Mouse (Mus musculus) layer of hippocampus, postnatal 10 days (tissue): ENCODE measurements around the gene Atg3. TPM values are rescaled to one million over a fixed set of nuclear protein-coding genes. Genes with fewer than 3 reads are reported as not detected.

Experiments
- DNase-seq, 2 experiments: peaks; one replicate each; pipeline ENCODE4 v3.0.0; 2021; ENCODE audit warnings: low spot score in 2 of 2
- total RNA-seq, 2 experiments: library from RNA; stranded (reverse); gene quantifications; 2 replicates each; pipeline ENCODE4 v1.2.3; 2021

The Atg3 gene
- total RNA-seq, 2 experiments from 2014 or later, result 44.3 to 45.9 TPM

GRCm38 (mm10) chr16:45204438-45204837 is 45.9 kb downstream of the Atg3 start:
- DNase-seq, result no peak

- DNase-seq, result no peak
These were observed 46.5 kb downstream of the Atg3 start for GRCm38 (mm10) chr16:45204859-45205670.

- DNase-seq, result no peak
These were observed 63.4 kb downstream of the Atg3 start for GRCm38 (mm10) chr16:45222016-45222415.

GRCm38 (mm10) chr16:45222771-45223170 is 64.2 kb downstream of the Atg3 start:
- no peak for DNase-seq

GRCm38 (mm10) chr16:45223648-45224388 is 65.2 kb downstream of the Atg3 start, which contains the start of gene Btla:
Gene Btla, plus strand, starts transcription at chr16:45224315.
- DNase-seq, result no peak

- DNase-seq, result no peak
These were observed 65.9 kb downstream of the Atg3 start for GRCm38 (mm10) chr16:45224431-45225008.

- DNase-seq, result no peak
These were observed 68.4 kb downstream of the Atg3 start for GRCm38 (mm10) chr16:45227002-45227401.

- no peak for DNase-seq
These were observed 72.7 kb downstream of the Atg3 start for GRCm38 (mm10) chr16:45231296-45231695.

- DNase-seq, result no peak
These were observed 74.4 kb downstream of the Atg3 start for GRCm38 (mm10) chr16:45233007-45233406.

Other genes starting within 250 kb of the Atg3 start
- not detected for gene Cd200r3, start 215.1 kb upstream of the Atg3 start, total RNA-seq
- gene Ccdc80, start 65.4 kb upstream of the Atg3 start, total RNA-seq, result 10 to 100 TPM; 10.3 to 13.2 TPM
- gene Slc35a5, start 79 bp upstream of the Atg3 start, total RNA-seq, result 10 to 100 TPM; 53.8 to 55.8 TPM
- gene Btla, start 65.5 kb downstream of the Atg3 start, total RNA-seq, result under 1 TPM; 0.13 to 0.14 TPM